Mouse (Mus musculus): ENCODE measurements around the gene Aqp8. TPM values are rescaled to one million over a fixed set of nuclear protein-coding genes. Genes with fewer than 3 reads are reported as not detected.

The Aqp8 gene
- polyA plus RNA-seq, 1 experiment, result 0.13 TPM

GRCm38 (mm10) chr7:123463569-123463968 is 1.5 kb downstream of the Aqp8 start:
- no peaks in the 10 kb centered on the region for H3K4me1 ChIP-seq (ENCODE audit: control insufficient read depth, insufficient read depth, low read length)
- no peak overlapping the region for H3K4me3 ChIP-seq (replicated peaks; ENCODE audit: extremely low read depth, low read depth, low read length)
- no peak for DNase-seq
- WGBS, result 71% methylated on average over 4 of the region's 4 CpGs
- no peak for TF ChIP-seq POLR2A (IDR thresholded peaks at IDR 0.05; ENCODE audit: borderline replicate concordance, extremely low read depth, low read depth, low read length)
- TF ChIP-seq CTCF (IDR thresholded peaks at IDR 0.05; ENCODE audit: insufficient read depth, low read length), result no peak

- 23% methylated on average over 6 of the region's 6 CpGs for WGBS
- H3K4me1 ChIP-seq (ENCODE audit: control insufficient read depth, insufficient read depth, low read length), result no peaks in the 10 kb centered on the region
- peak; percentile 63 for DNase-seq
- no peak overlapping the region for H3K4me3 ChIP-seq (replicated peaks; ENCODE audit: extremely low read depth, low read depth, low read length)
- TF ChIP-seq CTCF (IDR thresholded peaks at IDR 0.05; ENCODE audit: insufficient read depth, low read length), result peak; percentile 99
- TF ChIP-seq POLR2A (IDR thresholded peaks at IDR 0.05; ENCODE audit: borderline replicate concordance, extremely low read depth, low read depth, low read length), result no peak
Observed at GRCm38 (mm10) chr7:123465692-123466387, 3.7 kb downstream of the Aqp8 start.

- 90% methylated on average over 1 of the region's 1 CpGs for WGBS
- H3K4me1 ChIP-seq (ENCODE audit: control insufficient read depth, insufficient read depth, low read length), result no peaks in the 10 kb centered on the region
- no peak overlapping the region for H3K4me3 ChIP-seq (replicated peaks; ENCODE audit: extremely low read depth, low read depth, low read length)
- no peak for DNase-seq
- TF ChIP-seq POLR2A (IDR thresholded peaks at IDR 0.05; ENCODE audit: borderline replicate concordance, extremely low read depth, low read depth, low read length), result no peak
- no peak for TF ChIP-seq CTCF (IDR thresholded peaks at IDR 0.05; ENCODE audit: insufficient read depth, low read length)
Observed at GRCm38 (mm10) chr7:123467961-123468360, 5.9 kb downstream of the Aqp8 start.

- Histone ChIP-seq H3K4me1 (ENCODE audit: control insufficient read depth, insufficient read depth, low read length) (no peaks in the 10 kb centered on the region), H3K4me3 (replicated peaks; ENCODE audit: extremely low read depth, low read depth, low read length) (no peak overlapping the region)
- DNase-seq, result no peak
- TF ChIP-seq CTCF (IDR thresholded peaks at IDR 0.05; ENCODE audit: insufficient read depth, low read length) (no peak), POLR2A (IDR thresholded peaks at IDR 0.05; ENCODE audit: borderline replicate concordance, extremely low read depth, low read depth, low read length) (no peak)
- 53% methylated on average over 5 of the region's 5 CpGs for WGBS
Observed at GRCm38 (mm10) chr7:123487703-123488102, 25.6 kb downstream of the Aqp8 start.

GRCm38 (mm10) chr7:123499481-123500238 is 37.6 kb downstream of the Aqp8 start:
- no peaks in the 10 kb centered on the region for H3K4me1 ChIP-seq (ENCODE audit: control insufficient read depth, insufficient read depth, low read length)
- DNase-seq, result no peak
- H3K4me3 ChIP-seq (replicated peaks; ENCODE audit: extremely low read depth, low read depth, low read length), result peak overlapping the region; percentile 42
- TF ChIP-seq CTCF (IDR thresholded peaks at IDR 0.05; ENCODE audit: insufficient read depth, low read length) (no peak), POLR2A (IDR thresholded peaks at IDR 0.05; ENCODE audit: borderline replicate concordance, extremely low read depth, low read depth, low read length) (no peak)
- WGBS, result 38% methylated on average over 19 of the region's 19 CpGs

GRCm38 (mm10) chr7:123500239-123501219 is 38.4 kb downstream of the Aqp8 start, which contains the start of gene Zkscan2:
Gene Zkscan2, minus strand, starts transcription at chr7:123500449.
- TF ChIP-seq POLR2A (IDR thresholded peaks at IDR 0.05; ENCODE audit: borderline replicate concordance, extremely low read depth, low read depth, low read length), result no peak
- TF ChIP-seq CTCF (IDR thresholded peaks at IDR 0.05; ENCODE audit: insufficient read depth, low read length), result no peak
- WGBS, result 2% methylated on average over 70 of the region's 71 CpGs
- peak; percentile 12 for DNase-seq
- H3K4me3 ChIP-seq (replicated peaks; ENCODE audit: extremely low read depth, low read depth, low read length), result peak within 1 kb of the TSS; percentile 42
- no peaks in the 10 kb centered on the region for H3K4me1 ChIP-seq (ENCODE audit: control insufficient read depth, insufficient read depth, low read length)

GRCm38 (mm10) chr7:123503358-123503757 is 41.3 kb downstream of the Aqp8 start:
- DNase-seq, result peak; percentile 5
- Histone ChIP-seq H3K4me1 (ENCODE audit: control insufficient read depth, insufficient read depth, low read length) (no peaks in the 10 kb centered on the region), H3K4me3 (replicated peaks; ENCODE audit: extremely low read depth, low read depth, low read length) (no peak overlapping the region)
- no peak for TF ChIP-seq CTCF (IDR thresholded peaks at IDR 0.05; ENCODE audit: insufficient read depth, low read length)
- 20% methylated on average over 1 of the region's 1 CpGs for WGBS

GRCm38 (mm10) chr7:123507946-123508345 is 45.9 kb downstream of the Aqp8 start:
- no peaks in the 10 kb centered on the region for H3K4me1 ChIP-seq (ENCODE audit: control insufficient read depth, insufficient read depth, low read length)
- WGBS, result 70% methylated on average over 7 of the region's 7 CpGs

More at GRCm38 (mm10) chr7:123507946-123508345, 45.9 kb downstream of the Aqp8 start:
- TF ChIP-seq CTCF (IDR thresholded peaks at IDR 0.05; ENCODE audit: insufficient read depth, low read length) (no peak), POLR2A (IDR thresholded peaks at IDR 0.05; ENCODE audit: borderline replicate concordance, extremely low read depth, low read depth, low read length) (no peak)
- DNase-seq, result no peak
- no peak overlapping the region for H3K4me3 ChIP-seq (replicated peaks; ENCODE audit: extremely low read depth, low read depth, low read length)

Other genes starting within 250 kb of the Aqp8 start
- 0.17 and 1.2 TPM in 2 replicates for gene Slc5a11, start 247.5 kb upstream of the Aqp8 start, polyA plus RNA-seq (2012; rRNA removed)
- 15.2 and 17.8 TPM in 2 replicates for gene Lcmt1, start 92.5 kb upstream of the Aqp8 start, polyA plus RNA-seq (2012; rRNA removed)
- 28.5 and 35.3 TPM in 2 replicates for gene Arhgap17, start 92.4 kb upstream of the Aqp8 start, polyA plus RNA-seq (2012; rRNA removed)
- gene Zkscan2, start 38.2 kb downstream of the Aqp8 start, polyA plus RNA-seq (2012; rRNA removed), result 0.15 TPM in 2 replicates